Mouse (Mus musculus) myocyte (in vitro differentiated cells): ENCODE data around the gene Gng12.

Experiments used
- MAX ChIP-seq: IDR thresholded peaks from one replicate; pipeline ENCODE4 v1.6.1; 2011; ENCODE audit warnings: low read depth, mild to moderate bottlenecking, control low read depth
- POLR2A ChIP-seq: IDR thresholded peaks from one replicate; pipeline ENCODE4 v1.6.1; 2011; ENCODE audit warnings: low read depth, mild to moderate bottlenecking, control low read depth, moderate library complexity; ENCODE audit not compliant: insufficient read length
- POLR2AphosphoS2 ChIP-seq: IDR thresholded peaks from one replicate; pipeline ENCODE4 v1.6.1; 2011; ENCODE audit warnings: low read depth, control low read depth; ENCODE audit not compliant: insufficient read length
- TCF12 ChIP-seq: IDR thresholded peaks from one replicate; pipeline ENCODE4 v1.6.1; 2011; ENCODE audit warnings: mild to moderate bottlenecking, control low read depth; ENCODE audit not compliant: poor library complexity, insufficient read depth, severe bottlenecking
- USF1 ChIP-seq: IDR thresholded peaks from one replicate; pipeline ENCODE4 v1.6.1; 2011; ENCODE audit warnings: low read depth, mild to moderate bottlenecking, control low read depth, moderate library complexity

DNA sequence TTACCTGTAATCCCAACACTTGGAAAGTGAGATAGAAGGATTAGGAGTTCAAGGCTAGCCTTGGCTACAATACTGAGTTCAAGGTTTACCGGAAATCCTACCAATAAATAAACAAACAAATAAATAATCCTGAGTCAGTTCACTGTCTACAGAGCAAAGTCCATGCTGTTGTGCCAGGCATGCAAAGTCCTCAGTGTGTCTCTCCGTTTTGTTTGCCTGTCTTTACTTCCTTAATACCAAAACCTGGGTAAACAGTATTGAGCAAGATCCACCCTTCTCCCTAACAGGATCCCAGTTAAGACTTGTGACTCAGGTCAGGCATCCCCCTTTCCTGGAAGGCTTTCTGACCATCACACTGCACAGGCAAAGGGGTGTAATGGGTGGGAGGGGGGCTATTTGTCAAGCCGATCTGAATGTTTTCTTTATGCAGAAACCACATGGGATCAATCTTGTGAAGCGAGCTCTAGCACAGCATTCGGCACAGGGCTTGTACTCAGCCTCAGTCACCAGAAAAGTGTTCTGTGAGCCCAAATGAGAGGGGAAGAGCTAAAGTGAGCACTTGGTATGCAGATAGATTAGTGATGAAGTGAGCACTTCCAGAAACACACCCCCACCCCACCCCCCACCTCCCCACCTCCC lies 133.2 kb downstream of the Gng12 start:
- TF ChIP-seq POLR2AphosphoS2 = no peak
- TF ChIP-seq MAX = no peak
- no peak for TF ChIP-seq POLR2A
- no peak for TF ChIP-seq USF1
- no peak for TF ChIP-seq TCF12
